In the genomic region with DNA sequence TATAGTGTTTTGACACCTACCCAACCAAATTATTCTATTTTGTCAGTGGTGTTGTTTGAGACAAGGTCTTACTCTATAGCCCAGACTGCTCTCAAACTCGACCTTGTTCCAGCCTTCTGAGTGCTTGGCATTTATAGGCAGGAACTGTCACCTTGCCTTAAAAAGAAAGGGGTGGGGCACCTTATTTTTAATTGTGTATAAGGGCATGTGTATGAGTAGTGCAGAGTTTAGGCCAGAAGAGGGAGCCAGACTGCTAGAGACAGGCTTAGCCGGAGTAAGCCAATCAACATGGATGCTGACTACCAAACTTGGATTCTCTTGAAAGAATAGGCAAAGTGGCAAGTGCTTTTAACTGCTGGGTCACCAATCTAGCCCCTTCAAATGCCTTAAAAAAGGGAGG, we compare ENCODE assay signal across 9 mouse cellular contexts. TPM values are rescaled to one million over a fixed set of nuclear protein-coding genes. Genes with fewer than 3 reads are reported as not detected.
DNase-seq lines count a peak whose midpoint lies in the region; TF ChIP-seq lines count a peak whose summit lies in the region.
"Had no signal": no experiment of that assay in that cellular context is flagged by ENCODE, and none has a peak within 500 bp of the region (broad histone marks: within the 10 kb centered on the region; RNA-seq: fewer than 3 reads in every experiment).

No protein-coding gene starts in this region.

- TF ChIP-seq EP300 in heart, adult 2 months (IDR thresholded peaks at IDR 0.05; ENCODE audit: insufficient read depth, low read depth, low read length) = 0 out of 2 replicates have a peak, but pooled peaks have one; percentile 34

- intact Hi-C loops in heart, adult 2 months (cut with DNase I) = loop anchor here (1.0 to 5.0 kb wide), 2 partner anchors 79 to 104 kb away; no protein-coding TSS in a partner anchor
- intact Hi-C loops in heart, postnatal 25 days (cut with DNase I) = loop anchor here (1.0 to 5.0 kb wide), 2 partner anchors 59 to 79 kb away; partner anchors contain the start of gene Kdm2a

- no peak overlapping the region for H3K4me3 ChIP-seq in heart, adult 2 months
- H3K4me3 ChIP-seq in embryonic facial prominence, embryonic 10.5 days = no peak overlapping the region
- H3K4me3 ChIP-seq: embryonic facial prominence, embryonic 15.5 days had no signal

- 4% methylated on average over 2 of the region's 2 CpGs for WGBS in heart, adult 2 months
- 37% methylated on average over 2 of the region's 2 CpGs for WGBS in embryonic facial prominence, embryonic 10.5 days

- peak in 1 of 2 experiments; percentile 58 for DNase-seq in heart, adult 2 months
- no peak for DNase-seq in heart, postnatal 25 days (ENCODE audit: low spot score)
- peak; percentile 78 for DNase-seq in A20 (ENCODE audit: low read depth, low spot score)
- DNase-seq in R1 (ENCODE audit: low read depth, low spot score) = peak; percentile 88
- DNase-seq in embryonic facial prominence, embryonic 10.5 days (ENCODE audit: low spot score) = peak; percentile 42
- peak; percentile 83 to 85 for DNase-seq in kidney, postnatal 36 days
- DNase-seq in naive thymus-derived CD4-positive, alpha-beta T cell, adult 2 months (ENCODE audit: low read depth) = peak; percentile 90
- no peak for DNase-seq in neural tube, embryonic 10.5 days (ENCODE audit: extremely low spot score, low spot score)

- peaks cover 4% of the 10 kb centered on the region for H3K4me1 ChIP-seq in heart, adult 2 months (ENCODE audit: control insufficient read depth, insufficient read depth, low read length)
- H3K4me1 ChIP-seq in embryonic facial prominence, embryonic 10.5 days = peaks cover 13% of the 10 kb centered on the region

- H3K36me3 ChIP-seq in heart, adult 2 months (ENCODE audit: control insufficient read depth, insufficient read depth, low read length) = peaks cover 7% of the 10 kb centered on the region
- H3K36me3 ChIP-seq in embryonic facial prominence, embryonic 10.5 days (replicated peaks) = peaks cover 73% of the 10 kb centered on the region

- no peaks in the 10 kb centered on the region for H3K27me3 ChIP-seq in heart, adult 2 months (ENCODE audit: control insufficient read depth, insufficient read depth, low read length)
- H3K27me3 ChIP-seq in embryonic facial prominence, embryonic 10.5 days (replicated peaks; ENCODE audit: low read depth, poor library complexity, severe bottlenecking) = no peaks in the 10 kb centered on the region
- H3K27me3 ChIP-seq: embryonic facial prominence, embryonic 15.5 days had no signal

- TF ChIP-seq POLR2A in heart, adult 2 months (IDR thresholded peaks at IDR 0.05; ENCODE audit: insufficient read depth, low read depth, low read length) = no peak

- H3K27ac ChIP-seq in heart, adult 2 months = no peak overlapping the region
- H3K27ac ChIP-seq in embryonic facial prominence, embryonic 10.5 days (replicated peaks) = no peak overlapping the region
- H3K27ac ChIP-seq: embryonic facial prominence, embryonic 15.5 days had no signal

- peak; percentile 90 for TF ChIP-seq CTCF in heart, adult 2 months (IDR thresholded peaks at IDR 0.05)

- H3K79me2 ChIP-seq in heart, adult 2 months (replicated peaks; ENCODE audit: control insufficient read depth, insufficient read depth, low read length) = no peaks in the 10 kb centered on the region

- H3K9me3 ChIP-seq in embryonic facial prominence, embryonic 10.5 days = no peaks in the 10 kb centered on the region
- H3K9me3 ChIP-seq: embryonic facial prominence, embryonic 15.5 days had no signal

- H3K9ac ChIP-seq in heart, adult 2 months (ENCODE audit: low read depth, low read length) = no peak overlapping the region
- H3K9ac ChIP-seq: embryonic facial prominence, embryonic 15.5 days had no signal

RNA-seq across cellular contexts. Expression of gene Grk2, which starts 32.1 kb away (rescaled TPM):
- 10 to 100 TPM; 56.0 to 59.0 TPM for total RNA-seq in heart, adult 2 months (2021)
- 53.6 and 61.3 TPM in 2 replicates for polyA plus RNA-seq in heart, adult 2 months (2012; rRNA removed)
- total RNA-seq in heart, postnatal 25 days (2021) = 10 to 100 TPM; 49.3 to 57.9 TPM
- polyA plus RNA-seq in embryonic facial prominence, embryonic 10.5 days (2016; fragmentation: Nextera tagmentation; extraction: Ambion mirVana) = 12.5 and 14.8 TPM in 2 replicates

RNA-seq across cellular contexts. Expression of gene Ankrd13d, which starts 55.2 kb away (rescaled TPM):
- under 1 TPM; 0.34 to 0.60 TPM for total RNA-seq in heart, adult 2 months (2021)
- 1.4 and 1.5 TPM in 2 replicates for polyA plus RNA-seq in heart, adult 2 months (2012; rRNA removed)
- total RNA-seq in heart, postnatal 25 days (2021) = 1 to 10 TPM; 1.2 to 1.5 TPM
- polyA plus RNA-seq in embryonic facial prominence, embryonic 10.5 days (2016; fragmentation: Nextera tagmentation; extraction: Ambion mirVana) = 6.3 and 7.6 TPM in 2 replicates

RNA-seq across cellular contexts. Expression of gene Kdm2a, which starts 59.9 kb away (rescaled TPM):
- total RNA-seq in heart, adult 2 months (2021) = 10 to 100 TPM; 36.4 to 38.6 TPM
- polyA plus RNA-seq in heart, adult 2 months (2012; rRNA removed) = 49.7 and 82.9 TPM in 2 replicates
- total RNA-seq in heart, postnatal 25 days (2021) = 10 to 100 TPM; 35.3 to 44.0 TPM
- polyA plus RNA-seq in embryonic facial prominence, embryonic 10.5 days (2016; fragmentation: Nextera tagmentation; extraction: Ambion mirVana) = 68.6 and 69.6 TPM in 2 replicates

Comparison
In these comparisons a context has a peak if more than half of its experiments do, and no peak if none do; other contexts are left out.
1. DNase-seq: peak in A20 (single experiment), R1 (single experiment), embryonic facial prominence, embryonic 10.5 days (single experiment), kidney, postnatal 36 days (2 of 2) and naive thymus-derived CD4-positive, alpha-beta T cell, adult 2 months (single experiment); none in heart, postnatal 25 days (single experiment) and neural tube, embryonic 10.5 days (single experiment).